Mouse (Mus musculus): ENCODE measurements at regions not wholly inside any gene's neighbourhood (a gene's known extent, or its start where the extent isn't known, plus 50 kb on each side); places are given as distances from the start of the nearest gene placed in this dataset.

- H3K27me3 ChIP-seq (ENCODE audit: control insufficient read depth, insufficient read depth, low read length) = no peaks in the 10 kb centered on the region
Observed at GRCm38 (mm10) chr5:149908376-149909078, 109.9 kb upstream of the Rxfp2 start.

GRCm38 (mm10) chr5:149909108-149909739, 109.3 kb upstream of the Rxfp2 start:
- Histone ChIP-seq H3K27ac (ENCODE audit: control insufficient read depth, insufficient read depth, low read depth, low read length) (no peak overlapping the region), H3K4me3 (ENCODE audit: control insufficient read depth, low read depth, low read length) (no peak overlapping the region), H3K36me3 (ENCODE audit: control insufficient read depth, insufficient read depth, low read length) (no peaks in the 10 kb centered on the region), H3K27me3 (ENCODE audit: control insufficient read depth, insufficient read depth, low read length) (no peaks in the 10 kb centered on the region), H3K4me1 (ENCODE audit: control insufficient read depth, insufficient read depth, low read length) (no peaks in the 10 kb centered on the region)
- TF ChIP-seq POLR2A (IDR thresholded peaks at IDR 0.05; ENCODE audit: control insufficient read depth, low read depth, low read length) (no peak), CTCF (IDR thresholded peaks at IDR 0.05; ENCODE audit: control insufficient read depth, insufficient read depth, insufficient replicate concordance, low read depth, low read length) (no peak)

More at GRCm38 (mm10) chr5:149908376-149909078, 109.9 kb upstream of the Rxfp2 start:
- no peak for TF ChIP-seq POLR2A (IDR thresholded peaks at IDR 0.05; ENCODE audit: control insufficient read depth, low read depth, low read length)
- no peak for TF ChIP-seq CTCF (IDR thresholded peaks at IDR 0.05; ENCODE audit: control insufficient read depth, insufficient read depth, insufficient replicate concordance, low read depth, low read length)
- Histone ChIP-seq H3K36me3 (ENCODE audit: control insufficient read depth, insufficient read depth, low read length) (no peaks in the 10 kb centered on the region), H3K4me3 (ENCODE audit: control insufficient read depth, low read depth, low read length) (no peak overlapping the region), H3K27ac (ENCODE audit: control insufficient read depth, insufficient read depth, low read depth, low read length) (no peak overlapping the region), H3K4me1 (ENCODE audit: control insufficient read depth, insufficient read depth, low read length) (no peaks in the 10 kb centered on the region)

GRCm38 (mm10) chr5:149909971-149910370, 108.5 kb upstream of the Rxfp2 start:
- H3K27me3 ChIP-seq (ENCODE audit: control insufficient read depth, insufficient read depth, low read length) = no peaks in the 10 kb centered on the region
- no peak for TF ChIP-seq CTCF (IDR thresholded peaks at IDR 0.05; ENCODE audit: control insufficient read depth, insufficient read depth, insufficient replicate concordance, low read depth, low read length)
- TF ChIP-seq POLR2A (IDR thresholded peaks at IDR 0.05; ENCODE audit: control insufficient read depth, low read depth, low read length) = no peak
- no peak overlapping the region for H3K4me3 ChIP-seq (ENCODE audit: control insufficient read depth, low read depth, low read length)
- no peaks in the 10 kb centered on the region for H3K36me3 ChIP-seq (ENCODE audit: control insufficient read depth, insufficient read depth, low read length)
- no peaks in the 10 kb centered on the region for H3K4me1 ChIP-seq (ENCODE audit: control insufficient read depth, insufficient read depth, low read length)
- no peak overlapping the region for H3K27ac ChIP-seq (ENCODE audit: control insufficient read depth, insufficient read depth, low read depth, low read length)

GRCm38 (mm10) chr5:149911968-149912367, 106.5 kb upstream of the Rxfp2 start:
- Histone ChIP-seq H3K36me3 (ENCODE audit: control insufficient read depth, insufficient read depth, low read length) (no peaks in the 10 kb centered on the region), H3K27ac (ENCODE audit: control insufficient read depth, insufficient read depth, low read depth, low read length) (no peak overlapping the region), H3K4me3 (ENCODE audit: control insufficient read depth, low read depth, low read length) (no peak overlapping the region), H3K4me1 (ENCODE audit: control insufficient read depth, insufficient read depth, low read length) (no peaks in the 10 kb centered on the region), H3K27me3 (ENCODE audit: control insufficient read depth, insufficient read depth, low read length) (no peaks in the 10 kb centered on the region)
- TF ChIP-seq CTCF (IDR thresholded peaks at IDR 0.05; ENCODE audit: control insufficient read depth, insufficient read depth, insufficient replicate concordance, low read depth, low read length) = peak; percentile 40; the same call in 1 of the 2 replicates
- TF ChIP-seq POLR2A (IDR thresholded peaks at IDR 0.05; ENCODE audit: control insufficient read depth, low read depth, low read length) = no peak

GRCm38 (mm10) chr5:149915761-149916160, 102.7 kb upstream of the Rxfp2 start:
- TF ChIP-seq POLR2A (IDR thresholded peaks at IDR 0.05; ENCODE audit: control insufficient read depth, low read depth, low read length) (no peak), CTCF (IDR thresholded peaks at IDR 0.05; ENCODE audit: control insufficient read depth, insufficient read depth, insufficient replicate concordance, low read depth, low read length) (no peak)
- Histone ChIP-seq H3K27me3 (ENCODE audit: control insufficient read depth, insufficient read depth, low read length) (no peaks in the 10 kb centered on the region), H3K4me1 (ENCODE audit: control insufficient read depth, insufficient read depth, low read length) (no peaks in the 10 kb centered on the region), H3K36me3 (ENCODE audit: control insufficient read depth, insufficient read depth, low read length) (no peaks in the 10 kb centered on the region), H3K27ac (ENCODE audit: control insufficient read depth, insufficient read depth, low read depth, low read length) (no peak overlapping the region), H3K4me3 (ENCODE audit: control insufficient read depth, low read depth, low read length) (no peak overlapping the region)

GRCm38 (mm10) chr5:149917374-149917773, 101.1 kb upstream of the Rxfp2 start:
- Histone ChIP-seq H3K4me1 (ENCODE audit: control insufficient read depth, insufficient read depth, low read length) (no peaks in the 10 kb centered on the region), H3K36me3 (ENCODE audit: control insufficient read depth, insufficient read depth, low read length) (no peaks in the 10 kb centered on the region), H3K4me3 (ENCODE audit: control insufficient read depth, low read depth, low read length) (no peak overlapping the region), H3K27me3 (ENCODE audit: control insufficient read depth, insufficient read depth, low read length) (no peaks in the 10 kb centered on the region), H3K27ac (ENCODE audit: control insufficient read depth, insufficient read depth, low read depth, low read length) (no peak overlapping the region)
- TF ChIP-seq CTCF (IDR thresholded peaks at IDR 0.05; ENCODE audit: control insufficient read depth, insufficient read depth, insufficient replicate concordance, low read depth, low read length) = no peak
- TF ChIP-seq POLR2A (IDR thresholded peaks at IDR 0.05; ENCODE audit: control insufficient read depth, low read depth, low read length) = no peak

- Histone ChIP-seq H3K36me3 (ENCODE audit: control insufficient read depth, insufficient read depth, low read length) (no peaks in the 10 kb centered on the region), H3K4me1 (ENCODE audit: control insufficient read depth, insufficient read depth, low read length) (no peaks in the 10 kb centered on the region), H3K4me3 (ENCODE audit: control insufficient read depth, low read depth, low read length) (no peak overlapping the region), H3K27ac (ENCODE audit: control insufficient read depth, insufficient read depth, low read depth, low read length) (no peak overlapping the region), H3K27me3 (ENCODE audit: control insufficient read depth, insufficient read depth, low read length) (no peaks in the 10 kb centered on the region)
- no peak for TF ChIP-seq CTCF (IDR thresholded peaks at IDR 0.05; ENCODE audit: control insufficient read depth, insufficient read depth, insufficient replicate concordance, low read depth, low read length)
- TF ChIP-seq POLR2A (IDR thresholded peaks at IDR 0.05; ENCODE audit: control insufficient read depth, low read depth, low read length) = no peak
Observed at GRCm38 (mm10) chr5:149919097-149919496, 99.4 kb upstream of the Rxfp2 start.

Data from testis, adult 2 months (tissue).